Mouse (Mus musculus): ENCODE measurements around the gene Serpina3i. TPM values are rescaled to one million over a fixed set of nuclear protein-coding genes. Genes with fewer than 3 reads are reported as not detected.

Gene Serpina3i
- polyA plus RNA-seq (2014; fragmentation: Illumina TruSeq; extraction: RNeasy Lipid Tissue Mini Kit (QIAGEN cat#74804); ENCODE audit: low read depth, low replicate concordance), result not detected

DNA sequence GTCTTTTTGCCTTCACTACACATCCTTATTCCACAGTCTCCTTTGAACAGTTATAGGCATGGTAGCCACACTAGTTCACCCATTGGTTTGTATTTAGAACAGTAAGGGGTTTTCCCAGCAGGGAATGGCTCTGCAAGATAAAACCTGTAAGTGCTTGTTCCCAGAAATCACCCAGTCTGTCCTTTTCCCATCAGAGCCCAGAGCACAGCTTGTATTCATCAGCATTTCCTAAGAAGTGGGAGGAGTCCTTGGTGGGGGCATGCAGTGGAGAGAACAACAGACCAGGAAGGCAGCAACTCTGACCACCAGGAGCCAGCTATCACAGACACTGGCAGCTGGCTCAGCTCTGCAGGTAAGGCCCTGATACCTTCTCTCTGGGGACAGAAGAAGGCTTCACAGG is at the start of gene Serpina3i:
Gene Serpina3i (plus strand): TSS at position 260 of the 400 bp plus-strand sequence.

GRCm38 (mm10) chr12:104214445-104214753 is 48.5 kb upstream of the Serpina3i start, which contains the start of gene Serpina3f:
TSS of gene Serpina3f (plus strand) at chr12:104214544.

DNA sequence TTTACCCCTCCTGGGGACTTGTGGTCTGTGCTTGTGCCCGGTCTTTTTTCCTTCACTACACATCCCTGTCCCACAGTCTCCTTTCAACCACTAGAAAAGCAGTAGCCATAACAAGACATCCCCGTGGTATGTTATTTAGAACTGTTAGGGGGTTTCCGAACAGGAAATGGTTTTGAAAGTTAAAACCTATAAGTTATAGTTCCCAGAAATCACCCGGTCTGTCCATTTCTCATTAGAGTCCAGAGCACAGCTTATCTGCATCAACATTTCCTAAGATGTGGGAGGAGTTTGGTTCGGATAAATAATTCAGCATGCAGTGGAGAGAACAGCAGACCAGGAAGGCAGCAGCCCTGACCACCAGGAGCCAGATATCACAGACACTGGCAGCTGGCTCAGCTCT is 27.0 kb upstream of the Serpina3i start, which contains the start of gene Serpina3g:
Gene Serpina3g (plus strand): TSS at position 331 of the 400 bp plus-strand sequence.

GRCm38 (mm10) chr12:104314253-104314652 is 51.3 kb downstream of the Serpina3i start, which contains the start of gene Serpina3j:
TSS of gene Serpina3j (plus strand) at chr12:104314553.

Other genes starting within 250 kb of the Serpina3i start
- gene Serpina9, start 249.4 kb upstream of the Serpina3i start, polyA plus RNA-seq (2014; fragmentation: Illumina TruSeq; extraction: RNeasy Lipid Tissue Mini Kit (QIAGEN cat#74804); ENCODE audit: low read depth, low replicate concordance), result 0.69 TPM
- not detected for gene Serpina12, start 218.7 kb upstream of the Serpina3i start, polyA plus RNA-seq (2014; fragmentation: Illumina TruSeq; extraction: RNeasy Lipid Tissue Mini Kit (QIAGEN cat#74804); ENCODE audit: low read depth, low replicate concordance)
- gene Serpina5, start 162.0 kb upstream of the Serpina3i start, polyA plus RNA-seq (2014; fragmentation: Illumina TruSeq; extraction: RNeasy Lipid Tissue Mini Kit (QIAGEN cat#74804); ENCODE audit: low read depth, low replicate concordance), result not detected
- not detected for gene Serpina3a, start 150.4 kb upstream of the Serpina3i start, polyA plus RNA-seq (2014; fragmentation: Illumina TruSeq; extraction: RNeasy Lipid Tissue Mini Kit (QIAGEN cat#74804); ENCODE audit: low read depth, low replicate concordance)
- not detected for gene Serpina3b, start 135.1 kb upstream of the Serpina3i start, polyA plus RNA-seq (2014; fragmentation: Illumina TruSeq; extraction: RNeasy Lipid Tissue Mini Kit (QIAGEN cat#74804); ENCODE audit: low read depth, low replicate concordance)
- gene Serpina3c, start 109.3 kb upstream of the Serpina3i start, polyA plus RNA-seq (2014; fragmentation: Illumina TruSeq; extraction: RNeasy Lipid Tissue Mini Kit (QIAGEN cat#74804); ENCODE audit: low read depth, low replicate concordance), result 1.1 TPM
- gene Serpina3f, start 48.6 kb upstream of the Serpina3i start, polyA plus RNA-seq (2014; fragmentation: Illumina TruSeq; extraction: RNeasy Lipid Tissue Mini Kit (QIAGEN cat#74804); ENCODE audit: low read depth, low replicate concordance), result 0.79 TPM
- gene Serpina3g, start 26.9 kb upstream of the Serpina3i start, polyA plus RNA-seq (2014; fragmentation: Illumina TruSeq; extraction: RNeasy Lipid Tissue Mini Kit (QIAGEN cat#74804); ENCODE audit: low read depth, low replicate concordance), result 2.8 TPM
- gene Serpina3j, start 51.4 kb downstream of the Serpina3i start, polyA plus RNA-seq (2014; fragmentation: Illumina TruSeq; extraction: RNeasy Lipid Tissue Mini Kit (QIAGEN cat#74804); ENCODE audit: low read depth, low replicate concordance), result not detected
- not detected for gene Serpina3k, start 75.4 kb downstream of the Serpina3i start, polyA plus RNA-seq (2014; fragmentation: Illumina TruSeq; extraction: RNeasy Lipid Tissue Mini Kit (QIAGEN cat#74804); ENCODE audit: low read depth, low replicate concordance)
- gene Serpina3m, start 75.4 kb downstream of the Serpina3i start, polyA plus RNA-seq (2014; fragmentation: Illumina TruSeq; extraction: RNeasy Lipid Tissue Mini Kit (QIAGEN cat#74804); ENCODE audit: low read depth, low replicate concordance), result not detected
- gene Serpina3n, start 143.6 kb downstream of the Serpina3i start, polyA plus RNA-seq (2014; fragmentation: Illumina TruSeq; extraction: RNeasy Lipid Tissue Mini Kit (QIAGEN cat#74804); ENCODE audit: low read depth, low replicate concordance), result 6.3 TPM
- gene Gsc, start 210.2 kb downstream of the Serpina3i start, polyA plus RNA-seq (2014; fragmentation: Illumina TruSeq; extraction: RNeasy Lipid Tissue Mini Kit (QIAGEN cat#74804); ENCODE audit: low read depth, low replicate concordance), result not detected

Measured in sigmoid colon, adult 10 weeks (tissue).